Mouse (Mus musculus) hindbrain, embryonic 10.5 days (tissue): ENCODE data around the gene Col6a3. TPM values are rescaled to one million over a fixed set of nuclear protein-coding genes. Genes with fewer than 3 reads are reported as not detected.

Experiments used
- DNase-seq: peaks from one replicate; pipeline ENCODE4 v3.0.0-alpha.2; 2017; ENCODE audit warnings: low spot score
- H3K27ac ChIP-seq: fragments of 300-500 bp; sonication (generic); 2 replicates; pipeline ENCODE4 v1.5.1; 2016; ENCODE audit warnings: mild to moderate bottlenecking, moderate library complexity
- H3K27me3 ChIP-seq: fragments of 300-500 bp; sonication (generic); 2 replicates; pipeline ENCODE4 v1.6.1; 2016; ENCODE audit warnings: mild to moderate bottlenecking; ENCODE audit not compliant: poor library complexity, insufficient read depth, severe bottlenecking
- H3K36me3 ChIP-seq: fragments of 300-500 bp; sonication (generic); 2 replicates; pipeline ENCODE4 v1.6.1; 2016; ENCODE audit warnings: mild to moderate bottlenecking, moderate library complexity
- H3K4me1 ChIP-seq: fragments of 300-500 bp; sonication (generic); replicated peaks from 2 replicates; pipeline ENCODE4 v1.6.1; 2016; ENCODE audit warnings: mild to moderate bottlenecking
- H3K4me3 ChIP-seq: fragments of 300-500 bp; sonication (generic); 2 replicates; pipeline ENCODE4 v1.5.1; 2016; ENCODE audit warnings: mild to moderate bottlenecking, moderate library complexity
- H3K9me3 ChIP-seq: fragments of 300-500 bp; sonication (generic); 2 replicates; pipeline ENCODE4 v1.6.1; 2016; ENCODE audit warnings: mild to moderate bottlenecking, moderate library complexity
- WGBS: fragments of 180-500 bp; shearing (Covaris S2); methylation state at CpG from one replicate; pipeline ENCODE4 v1.1.7; 2016; 5-methylcytosine and 5-hydroxymethylcytosine counted together
- polyA plus RNA-seq: library from polyadenylated mRNA; unstranded; fragments of >200 nt; fragmentation: Nextera tagmentation; extraction: Ambion mirVana; gene quantifications from 2 replicates; pipeline ENCODE4 v1.2.1, GENCODE M21; 2016

Gene Col6a3
- polyA plus RNA-seq, 1 experiment from 2014 or later: 4.7 TPM

- Histone ChIP-seq H3K4me3 (peak overlapping the region; percentile 42; the same call in 1 of the 2 replicates), H3K9me3 (no peaks in the 10 kb centered on the region), H3K36me3 (no peaks in the 10 kb centered on the region), H3K27me3 (no peaks in the 10 kb centered on the region), H3K27ac (peak overlapping the region; percentile 92), H3K4me1 (peaks cover 32% of the 10 kb centered on the region)
- DNase-seq: no peak
- 89% methylated on average over 1 of the region's 1 CpGs for WGBS
These were observed 100.3 kb downstream of the Col6a3 start for GRCm38 (mm10) chr1:90743445-90743844.

DNA sequence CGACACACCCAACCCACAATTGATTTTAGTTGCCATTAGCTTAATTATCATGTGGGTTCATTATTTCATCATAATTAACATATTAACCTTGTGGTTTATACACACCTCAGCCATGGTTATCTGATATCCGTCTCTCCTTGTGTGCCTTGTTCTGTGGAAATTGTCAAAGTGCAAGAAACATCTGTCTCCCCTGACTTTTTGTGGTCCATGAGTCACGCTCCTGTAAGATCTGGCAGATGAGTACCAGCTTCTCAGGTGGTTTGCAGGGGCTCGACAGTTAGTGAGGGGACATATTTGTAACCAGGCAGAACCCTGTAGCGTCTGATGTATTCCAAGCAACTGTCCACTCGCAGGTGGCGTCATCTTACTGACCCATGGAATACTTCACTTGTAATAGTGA, 101.1 kb downstream of the Col6a3 start:
- H3K36me3 ChIP-seq: no peaks in the 10 kb centered on the region
- 92% methylated on average over 7 of the region's 7 CpGs for whole genome bisulfite sequencing
- H3K27ac ChIP-seq: no peak overlapping the region
- H3K4me1 ChIP-seq: peaks cover 32% of the 10 kb centered on the region
- H3K4me3 ChIP-seq: no peak overlapping the region
- DNase-seq: no peak
- no peaks in the 10 kb centered on the region for H3K9me3 ChIP-seq
- H3K27me3 ChIP-seq: no peaks in the 10 kb centered on the region

DNA sequence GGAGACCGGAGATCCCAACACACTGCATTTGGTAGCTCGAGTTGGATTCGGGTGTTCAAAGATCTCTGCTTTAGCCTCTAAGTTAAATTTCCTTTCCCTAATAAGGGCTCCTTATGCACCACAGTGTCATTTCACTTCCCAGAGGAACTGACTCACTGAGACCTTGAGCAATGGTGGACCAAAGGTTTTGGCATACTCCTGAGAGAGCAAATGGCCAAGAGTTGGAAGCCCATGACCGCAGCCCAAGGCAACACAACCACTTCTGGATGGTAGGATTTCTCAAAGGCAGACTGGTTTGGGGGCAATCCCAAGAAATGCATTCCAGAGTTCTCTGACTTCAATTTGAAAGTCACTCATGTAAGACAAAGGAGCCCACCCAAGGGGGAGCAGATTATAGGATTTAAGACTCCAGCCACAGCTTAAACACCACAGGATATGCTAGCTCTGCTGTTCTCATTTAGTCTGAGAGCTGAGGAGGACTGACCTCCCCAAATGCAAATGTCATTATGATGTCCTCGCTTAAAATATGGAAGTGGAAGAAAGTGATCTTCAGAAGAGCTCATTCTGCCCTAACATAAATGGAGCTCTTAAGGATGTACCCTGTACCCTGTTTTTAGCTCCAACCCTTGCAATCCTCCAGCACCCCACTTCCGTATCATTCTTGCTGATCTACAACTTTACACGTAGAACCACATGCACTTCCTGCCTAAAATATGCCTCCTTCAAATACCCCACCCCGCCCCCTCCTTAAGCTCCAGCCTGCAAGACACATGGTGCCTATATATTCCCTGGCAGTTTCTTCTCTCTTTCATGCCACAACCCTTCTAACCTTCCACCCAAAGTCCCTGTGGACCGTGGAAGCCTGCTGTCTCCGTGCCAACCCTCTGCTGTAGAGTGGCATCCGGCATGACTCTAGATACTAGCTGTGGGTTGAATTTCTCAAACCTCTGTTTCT, 103.3 kb downstream of the Col6a3 start:
- WGBS: 80% methylated on average over 11 of the region's 11 CpGs
- no peak overlapping the region for H3K4me3 ChIP-seq
- H3K9me3 ChIP-seq: no peaks in the 10 kb centered on the region
- no peaks in the 10 kb centered on the region for H3K27me3 ChIP-seq
- no peak for DNase-seq
- H3K36me3 ChIP-seq: no peaks in the 10 kb centered on the region
- peaks cover 32% of the 10 kb centered on the region for H3K4me1 ChIP-seq
- no peak overlapping the region for H3K27ac ChIP-seq

DNA sequence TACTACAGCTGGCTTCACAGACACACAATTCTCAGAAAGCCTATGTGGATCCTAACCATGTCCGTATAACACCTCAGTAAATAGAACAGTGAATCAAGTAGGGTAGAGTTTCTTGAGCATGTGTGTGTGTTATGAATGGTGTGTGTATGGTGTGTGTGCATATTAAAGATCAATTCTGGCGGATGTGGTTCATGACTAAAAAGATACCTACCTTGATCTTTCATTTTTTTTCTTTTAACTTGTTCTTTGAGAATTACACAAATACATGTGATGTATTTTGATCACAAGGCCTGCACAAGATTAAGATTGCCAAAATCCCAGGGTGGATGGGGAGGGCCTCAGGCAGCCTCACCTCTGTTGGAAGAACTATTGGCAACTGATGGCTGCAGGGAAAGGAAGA, 104.9 kb downstream of the Col6a3 start:
- Histone ChIP-seq H3K36me3 (no peaks in the 10 kb centered on the region), H3K4me3 (no peak overlapping the region), H3K27ac (no peak overlapping the region), H3K27me3 (no peaks in the 10 kb centered on the region), H3K9me3 (no peaks in the 10 kb centered on the region), H3K4me1 (peaks cover 24% of the 10 kb centered on the region)
- no peak for DNase-seq
- WGBS: 92% methylated on average over 2 of the region's 2 CpGs

DNA sequence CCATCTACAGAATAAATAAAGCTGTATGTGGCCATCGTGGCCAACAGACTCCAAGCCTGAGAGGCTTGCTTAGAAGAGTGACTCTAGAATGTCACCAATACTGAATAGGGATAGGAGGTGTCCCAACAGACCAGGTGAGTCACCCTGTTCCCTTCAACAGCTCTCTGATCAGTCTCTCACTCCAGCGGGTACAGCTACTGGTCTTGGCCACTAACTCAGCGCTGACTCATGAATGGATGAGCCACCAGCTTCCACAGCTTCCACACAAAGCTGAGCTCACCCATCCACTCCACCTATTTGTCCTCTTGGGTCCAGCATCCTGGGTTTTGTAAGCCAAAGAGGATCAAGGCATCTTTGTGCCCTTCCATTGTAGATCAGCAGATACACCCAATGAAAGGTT, 114.3 kb downstream of the Col6a3 start:
- no peak for DNase-seq
- H3K9me3 ChIP-seq: no peaks in the 10 kb centered on the region
- no peak overlapping the region for H3K4me3 ChIP-seq
- H3K27me3 ChIP-seq: no peaks in the 10 kb centered on the region
- WGBS: 80% methylated on average over 3 of the region's 3 CpGs
- no peak overlapping the region for H3K27ac ChIP-seq
- no peaks in the 10 kb centered on the region for H3K36me3 ChIP-seq
- H3K4me1 ChIP-seq: peaks cover 7% of the 10 kb centered on the region

- no peaks in the 10 kb centered on the region for H3K4me1 ChIP-seq
- no peak overlapping the region for H3K4me3 ChIP-seq
- H3K9me3 ChIP-seq: no peaks in the 10 kb centered on the region
- DNase-seq: no peak
- no peaks in the 10 kb centered on the region for H3K36me3 ChIP-seq
- no peak overlapping the region for H3K27ac ChIP-seq
- no peaks in the 10 kb centered on the region for H3K27me3 ChIP-seq
These were observed 120.0 kb downstream of the Col6a3 start for GRCm38 (mm10) chr1:90723754-90724153.

DNA sequence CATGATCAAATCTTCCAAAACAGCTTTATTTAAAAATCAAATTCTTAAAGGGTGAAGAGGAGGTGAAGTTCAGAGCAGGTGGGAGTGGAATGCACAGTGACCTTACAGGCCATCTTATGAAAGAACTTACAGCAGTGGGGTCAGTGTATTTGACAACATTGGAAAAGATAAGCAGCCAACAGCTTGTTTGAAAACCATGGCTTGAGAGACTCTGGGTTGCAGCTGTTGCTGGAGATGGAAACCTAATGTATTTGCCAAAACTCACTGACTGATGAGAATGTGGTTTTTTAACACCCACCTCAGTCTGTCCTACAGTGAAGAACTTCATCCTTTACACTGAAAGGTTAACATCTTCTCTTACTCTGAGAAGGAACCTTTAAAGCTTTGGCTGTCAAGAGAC, 120.4 kb downstream of the Col6a3 start:
- no peak for DNase-seq
- H3K4me1 ChIP-seq: no peaks in the 10 kb centered on the region
- H3K9me3 ChIP-seq: no peaks in the 10 kb centered on the region
- H3K27ac ChIP-seq: no peak overlapping the region
- no peak overlapping the region for H3K4me3 ChIP-seq
- no peaks in the 10 kb centered on the region for H3K36me3 ChIP-seq
- no peaks in the 10 kb centered on the region for H3K27me3 ChIP-seq

GRCm38 (mm10) chr1:90722021-90722420, 121.8 kb downstream of the Col6a3 start:
- H3K4me3 ChIP-seq: no peak overlapping the region
- no peak overlapping the region for H3K27ac ChIP-seq
- H3K4me1 ChIP-seq: no peaks in the 10 kb centered on the region
- H3K9me3 ChIP-seq: no peaks in the 10 kb centered on the region
- no peaks in the 10 kb centered on the region for H3K27me3 ChIP-seq
- no peak for DNase-seq
- H3K36me3 ChIP-seq: no peaks in the 10 kb centered on the region

DNA sequence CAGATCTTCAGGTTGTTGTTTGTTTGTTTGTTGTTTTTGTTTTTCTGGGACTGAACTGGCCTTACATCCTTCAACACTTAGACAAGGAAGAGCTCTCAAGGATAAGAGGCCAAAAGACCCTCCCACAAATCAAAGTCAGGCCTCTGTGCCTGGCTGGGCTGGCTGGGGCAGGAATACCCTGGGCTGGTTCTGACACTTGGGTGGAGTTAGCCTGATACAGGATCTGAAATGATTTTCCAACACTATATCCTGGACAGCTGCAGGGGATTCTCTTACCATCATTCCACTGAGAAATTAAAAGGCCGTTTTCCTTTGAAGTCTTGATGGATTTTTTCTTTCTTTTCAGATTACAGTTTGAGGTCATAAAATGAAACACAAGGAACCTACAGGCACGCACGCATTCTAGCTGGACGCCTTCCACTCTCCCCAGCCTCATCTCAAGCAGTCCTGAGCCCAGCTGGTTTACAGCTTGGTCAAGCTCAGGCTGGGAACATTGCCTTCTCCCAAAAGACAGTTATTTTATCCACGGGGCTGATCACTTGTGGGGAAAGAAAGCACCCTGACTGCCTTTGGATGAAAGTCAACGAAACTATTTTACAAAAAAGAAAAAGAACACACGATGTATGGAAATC, 123.0 kb downstream of the Col6a3 start:
- no peaks in the 10 kb centered on the region for H3K4me1 ChIP-seq
- H3K4me3 ChIP-seq: no peak overlapping the region
- H3K27ac ChIP-seq: no peak overlapping the region
- no peaks in the 10 kb centered on the region for H3K36me3 ChIP-seq
- DNase-seq: no peak
- H3K9me3 ChIP-seq: no peaks in the 10 kb centered on the region
- no peaks in the 10 kb centered on the region for H3K27me3 ChIP-seq
- WGBS: 82% methylated on average over 7 of the region's 7 CpGs

DNA sequence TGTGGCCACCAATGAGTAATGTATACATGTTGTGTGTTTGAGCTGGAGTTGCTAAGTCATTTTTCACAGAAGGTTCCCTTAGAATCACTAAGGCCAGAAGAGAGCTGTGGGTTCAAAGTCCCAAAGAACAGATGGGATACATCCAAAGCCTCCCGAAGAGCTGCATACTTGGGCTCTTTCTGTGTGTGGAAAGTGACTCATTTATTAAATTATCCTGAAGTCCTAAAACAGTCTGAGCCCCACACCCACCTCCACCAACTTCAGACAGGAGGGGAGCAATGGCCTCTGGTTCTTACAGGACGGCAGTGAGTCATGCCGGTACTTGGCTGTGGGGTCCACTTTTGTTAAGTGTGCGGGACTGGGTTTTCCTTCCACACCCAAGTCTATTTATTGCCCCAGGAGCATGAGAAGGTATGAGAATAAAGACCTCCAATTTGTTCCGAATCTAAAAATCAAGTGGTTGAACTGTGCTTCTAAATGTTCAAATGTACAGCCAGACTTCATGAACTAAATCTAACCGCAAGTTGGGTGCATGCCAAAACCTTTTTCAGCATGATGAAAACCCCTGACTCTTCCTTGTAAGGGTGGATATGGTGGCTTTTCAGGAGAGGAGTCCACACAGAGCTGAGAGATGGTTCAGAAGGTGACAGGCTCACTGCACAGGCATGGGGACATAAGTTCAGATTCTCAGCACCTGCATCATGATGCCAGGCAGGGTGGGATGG, 124.8 kb downstream of the Col6a3 start:
- no peak for DNase-seq
- H3K27me3 ChIP-seq: no peaks in the 10 kb centered on the region
- H3K36me3 ChIP-seq: no peaks in the 10 kb centered on the region
- H3K4me3 ChIP-seq: no peak overlapping the region
- H3K4me1 ChIP-seq: no peaks in the 10 kb centered on the region
- H3K27ac ChIP-seq: no peak overlapping the region
- no peaks in the 10 kb centered on the region for H3K9me3 ChIP-seq
- 93% methylated on average over 6 of the region's 6 CpGs for WGBS

DNA sequence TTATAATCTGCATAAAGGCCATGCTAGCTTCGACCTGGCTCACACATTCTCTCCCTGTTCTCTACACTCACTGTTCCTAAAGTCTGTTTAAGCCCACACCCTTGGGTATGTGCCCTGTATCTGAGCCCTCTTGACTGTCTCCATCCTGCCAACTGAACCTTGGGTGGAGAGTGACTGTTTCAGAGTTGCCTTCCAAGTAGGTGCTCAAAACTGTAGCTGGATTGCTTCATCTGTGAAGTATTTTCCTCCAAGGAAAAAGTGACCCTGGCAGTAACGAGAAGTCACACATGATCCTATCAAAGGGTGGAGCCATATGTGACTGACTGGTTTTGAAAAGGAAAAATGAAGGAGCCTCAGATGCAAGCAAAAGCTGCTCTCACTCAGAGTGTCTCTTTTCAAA, 127.5 kb downstream of the Col6a3 start:
- H3K27ac ChIP-seq: no peak overlapping the region
- no peaks in the 10 kb centered on the region for H3K27me3 ChIP-seq
- no peaks in the 10 kb centered on the region for H3K4me1 ChIP-seq
- no peak overlapping the region for H3K4me3 ChIP-seq
- no peaks in the 10 kb centered on the region for H3K36me3 ChIP-seq
- 76% methylated on average over 2 of the region's 2 CpGs for WGBS
- no peaks in the 10 kb centered on the region for H3K9me3 ChIP-seq
- DNase-seq: no peak
